Mouse (Mus musculus): ENCODE measurements at regions not wholly inside any gene's neighbourhood (a gene's known extent, or its start where the extent isn't known, plus 50 kb on each side); places are given as distances from the start of the nearest gene placed in this dataset.

GRCm38 (mm10) chr1:39093291-39093690, 100.2 kb upstream of the Npas2 start:
- Histone ChIP-seq H3K27ac (ENCODE audit: control insufficient read depth, low read depth, low read length) (no peak overlapping the region), H3K4me3 (ENCODE audit: control insufficient read depth in 1 of 2, insufficient read depth in 1 of 2, low read depth in 2 of 2, low read length in 2 of 2) (no peak overlapping the region), H3K27me3 (ENCODE audit: control insufficient read depth in 1 of 2, insufficient read depth in 2 of 2, low read length in 2 of 2) (no peaks in the 10 kb centered on the region), H3K36me3 (ENCODE audit: control insufficient read depth in 1 of 2, insufficient read depth in 2 of 2, low read length in 2 of 2) (no peaks in the 10 kb centered on the region), H3K9ac (ENCODE audit: control insufficient read depth, low read depth, low read length, poor library complexity, severe bottlenecking) (no peak overlapping the region), H3K9me3 (replicated peaks; ENCODE audit: insufficient read depth, low read length) (no peaks in the 10 kb centered on the region), H3K4me1 (ENCODE audit: control insufficient read depth in 1 of 2, insufficient read depth in 2 of 2, low read length in 2 of 2) (no peaks in the 10 kb centered on the region), H3K79me2 (ENCODE audit: control insufficient read depth, insufficient read depth, low read length, poor library complexity) (no peaks in the 10 kb centered on the region)
- no peak for DNase-seq (ENCODE audit: low read depth, low spot score)
- TF ChIP-seq USF2 (IDR thresholded peaks at IDR 0.05; ENCODE audit: borderline replicate concordance in 1 of 2, insufficient read depth in 1 of 2, low read depth in 1 of 2, low read length in 2 of 2) (no peak), MYB (IDR thresholded peaks at IDR 0.05; ENCODE audit: low read depth, low read length) (no peak), MEF2A (IDR thresholded peaks at IDR 0.05; ENCODE audit: extremely low read depth, insufficient replicate concordance, low read depth, low read length, poor library complexity, severe bottlenecking) (no peak), MXI1 (IDR thresholded peaks at IDR 0.05; ENCODE audit: low read depth, low read length) (no peak), ZKSCAN1 (IDR thresholded peaks at IDR 0.05; ENCODE audit: low read depth, low read length) (no peak)

GRCm38 (mm10) chr1:39094001-39094400, 99.5 kb upstream of the Npas2 start:
- Histone ChIP-seq H3K9me3 (replicated peaks; ENCODE audit: insufficient read depth, low read length) (no peaks in the 10 kb centered on the region), H3K36me3 (ENCODE audit: control insufficient read depth in 1 of 2, insufficient read depth in 2 of 2, low read length in 2 of 2) (no peaks in the 10 kb centered on the region), H3K27ac (ENCODE audit: control insufficient read depth, low read depth, low read length) (no peak overlapping the region), H3K9ac (ENCODE audit: control insufficient read depth, low read depth, low read length, poor library complexity, severe bottlenecking) (no peak overlapping the region), H3K27me3 (ENCODE audit: control insufficient read depth in 1 of 2, insufficient read depth in 2 of 2, low read length in 2 of 2) (no peaks in the 10 kb centered on the region), H3K79me2 (ENCODE audit: control insufficient read depth, insufficient read depth, low read length, poor library complexity) (no peaks in the 10 kb centered on the region), H3K4me1 (ENCODE audit: control insufficient read depth in 1 of 2, insufficient read depth in 2 of 2, low read length in 2 of 2) (no peaks in the 10 kb centered on the region), H3K4me3 (ENCODE audit: control insufficient read depth in 1 of 2, insufficient read depth in 1 of 2, low read depth in 2 of 2, low read length in 2 of 2) (no peak overlapping the region)
- TF ChIP-seq GABPA (IDR thresholded peaks at IDR 0.05; ENCODE audit: low read depth, low read length) (no peak), TBP (IDR thresholded peaks at IDR 0.05; ENCODE audit: low read depth, low read length) (no peak)
- DNase-seq (ENCODE audit: low read depth, low spot score) = no peak

- Histone ChIP-seq H3K27ac (ENCODE audit: control insufficient read depth, low read depth, low read length) (no peak overlapping the region), H3K9ac (ENCODE audit: control insufficient read depth, low read depth, low read length, poor library complexity, severe bottlenecking) (no peak overlapping the region), H3K9me3 (replicated peaks; ENCODE audit: insufficient read depth, low read length) (no peaks in the 10 kb centered on the region), H3K4me3 (ENCODE audit: control insufficient read depth in 1 of 2, insufficient read depth in 1 of 2, low read depth in 2 of 2, low read length in 2 of 2) (no peak overlapping the region), H3K27me3 (ENCODE audit: control insufficient read depth in 1 of 2, insufficient read depth in 2 of 2, low read length in 2 of 2) (no peaks in the 10 kb centered on the region), H3K4me1 (ENCODE audit: control insufficient read depth in 1 of 2, insufficient read depth in 2 of 2, low read length in 2 of 2) (no peaks in the 10 kb centered on the region), H3K79me2 (ENCODE audit: control insufficient read depth, insufficient read depth, low read length, poor library complexity) (no peaks in the 10 kb centered on the region), H3K36me3 (ENCODE audit: control insufficient read depth in 1 of 2, insufficient read depth in 2 of 2, low read length in 2 of 2) (no peaks in the 10 kb centered on the region)
- no peak for DNase-seq (ENCODE audit: low read depth, low spot score)
- TF ChIP-seq POLR2AphosphoS2 (IDR thresholded peaks at IDR 0.05; ENCODE audit: low read length) (no peak), SIN3A (IDR thresholded peaks at IDR 0.05; ENCODE audit: low read length) (no peak), RAD21 (IDR thresholded peaks at IDR 0.05; ENCODE audit: low read depth, low read length) (no peak), BHLHE40 (IDR thresholded peaks at IDR 0.05; ENCODE audit: borderline replicate concordance, low read depth, low read length) (no peak), CHD2 (IDR thresholded peaks at IDR 0.05; ENCODE audit: low read length) (no peak), ZMIZ1 (IDR thresholded peaks at IDR 0.05; ENCODE audit: low read depth, low read length) (no peak), POLR2AphosphoS5 (IDR thresholded peaks at IDR 0.05; ENCODE audit: borderline replicate concordance, low read depth, low read length) (no peak), TAL1 (IDR thresholded peaks at IDR 0.05; ENCODE audit: low read length) (no peak), MAZ (IDR thresholded peaks at IDR 0.05; ENCODE audit: low read depth, low read length) (no peak), E2F4 (IDR thresholded peaks at IDR 0.05; ENCODE audit: borderline replicate concordance, low read depth, low read length) (no peak), ZNF384 (IDR thresholded peaks at IDR 0.05; ENCODE audit: low read depth, low read length) (no peak), TBP (IDR thresholded peaks at IDR 0.05; ENCODE audit: low read depth, low read length) (no peak), RCOR1 (IDR thresholded peaks at IDR 0.05; ENCODE audit: low read depth, low read length) (no peak), NELFE (IDR thresholded peaks at IDR 0.05; ENCODE audit: low read depth, low read length) (no peak)
Measured at GRCm38 (mm10) chr1:39095901-39096300, 97.6 kb upstream of the Npas2 start.
